Mouse (Mus musculus) midbrain, postnatal 0 days (tissue): Measurements from ENCODE around the gene Ttc21b. TPM values are rescaled to one million over a fixed set of nuclear protein-coding genes. Genes with fewer than 3 reads are reported as not detected.

ENCODE experiments used
- ATAC-seq: fragments of 200-750 bp; cut with Nextera tagmentation; 2 replicates; pipeline ENCODE4 v1.8.0; 2017; ENCODE audit warnings: moderate number of reproducible peaks, mild to moderate bottlenecking, moderate TSS enrichment, moderate library complexity; ENCODE audit not compliant: low FRiP score
- DNase-seq: peaks from one replicate; pipeline ENCODE4 v3.0.0-alpha.2; 2015; ENCODE audit warnings: low spot score
- H3K27ac ChIP-seq: fragments of 300-500 bp; sonication (generic); 2 replicates; pipeline ENCODE4 v1.5.1; 2014; ENCODE audit warnings: low read depth, mild to moderate bottlenecking, low read length, mixed read lengths
- H3K27me3 ChIP-seq: fragments of 300-500 bp; sonication (generic); 2 replicates; pipeline ENCODE4 v1.6.1; 2014; ENCODE audit warnings: low read length, control low read depth, mixed read lengths; ENCODE audit not compliant: insufficient read depth
- H3K36me3 ChIP-seq: fragments of 300-500 bp; sonication (generic); 2 replicates; pipeline ENCODE4 v1.6.1; 2014; ENCODE audit warnings: low read length, control low read depth, mixed read lengths; ENCODE audit not compliant: insufficient read depth
- H3K4me1 ChIP-seq: fragments of 300-500 bp; sonication (generic); 2 replicates; pipeline ENCODE4 v1.6.1; 2014; ENCODE audit warnings: mild to moderate bottlenecking, control low read depth, antibody characterized with exemption, low read length, mixed read lengths; ENCODE audit not compliant: insufficient read depth
- H3K4me2 ChIP-seq: fragments of 300-500 bp; sonication (generic); 2 replicates; pipeline ENCODE4 v1.6.1; 2014; ENCODE audit warnings: low read depth, mild to moderate bottlenecking, low read length, mixed read lengths; ENCODE audit not compliant: poor library complexity, severe bottlenecking
- H3K4me3 ChIP-seq: fragments of 300-500 bp; sonication (generic); 2 replicates; pipeline ENCODE4 v1.5.1; 2014; ENCODE audit warnings: low read depth, mild to moderate bottlenecking, low read length, moderate library complexity
- H3K9ac ChIP-seq: fragments of 300-500 bp; sonication (generic); replicated peaks from 2 replicates; pipeline ENCODE4 v1.6.1; 2014; ENCODE audit warnings: mild to moderate bottlenecking, low read length, moderate library complexity, mixed read lengths; ENCODE audit not compliant: poor library complexity, severe bottlenecking
- H3K9me3 ChIP-seq: fragments of 300-500 bp; sonication (generic); 2 replicates; pipeline ENCODE4 v1.6.1; 2016; ENCODE audit warnings: low read length, control low read depth
- CTCF ChIP-seq: IDR thresholded peaks from 2 replicates; pipeline ENCODE4 v1.5.1; 2016; ENCODE audit warnings: antibody characterized with exemption, mild to moderate bottlenecking
- WGBS: fragments of 180-500 bp; shearing (Covaris S2); extraction: QIAGEN DNeasy Blood & Tissue Kit; methylation state at CpG from one replicate; pipeline ENCODE4 v1.1.7; 2014; 5-methylcytosine and 5-hydroxymethylcytosine counted together
- polyA plus RNA-seq: library from polyadenylated mRNA; unstranded; fragments of >200 nt; fragmentation: Nextera tagmentation; extraction: Ambion mirVana; gene quantifications from 2 replicates; pipeline ENCODE4 v1.2.1, GENCODE M21; 2015
- total RNA-seq: library from RNA; depleted of rRNA; stranded (reverse); fragments of >200 nt; gene quantifications from 2 replicates; pipeline ENCODE4 v1.2.3, GENCODE M21; 2014; rRNA removed

Ttc21b gene
- total RNA-seq: 9.8 and 14.0 TPM in 2 replicates
- 5.7 and 6.1 TPM in 2 replicates for polyA plus RNA-seq

GRCm38 (mm10) chr2:66256220-66257131 is at the start of gene Ttc21b:
Gene Ttc21b (minus strand): TSS chr2:66256617.
- no peaks in the 10 kb centered on the region for H3K4me1 ChIP-seq
- no peaks in the 10 kb centered on the region for H3K9me3 ChIP-seq
- H3K4me3 ChIP-seq: peak within 1 kb of the TSS; percentile 82
- peak; percentile 99 for DNase-seq
- peak within 1 kb of the TSS; percentile 90 for H3K27ac ChIP-seq
- under 1% methylated on average over 56 of the region's 56 CpGs for WGBS
- peak within 1 kb of the TSS; percentile 67 for H3K4me2 ChIP-seq
- no peaks in the 10 kb centered on the region for H3K27me3 ChIP-seq
- peak; percentile 99 for ATAC-seq
- peak; percentile 86 for TF ChIP-seq CTCF
- peak within 1 kb of the TSS; percentile 80 for H3K9ac ChIP-seq
- H3K36me3 ChIP-seq: no peaks in the 10 kb centered on the region

- Histone ChIP-seq H3K4me1 (no peaks in the 10 kb centered on the region), H3K36me3 (peaks cover 11% of the 10 kb centered on the region; the same call in 1 of the 2 replicates), H3K9ac (no peak overlapping the region), H3K27me3 (no peaks in the 10 kb centered on the region), H3K9me3 (no peaks in the 10 kb centered on the region), H3K27ac (no peak overlapping the region), H3K4me3 (no peak overlapping the region), H3K4me2 (no peak overlapping the region)
- DNase-seq: no peak
- ATAC-seq: no peak
- TF ChIP-seq CTCF: no peak
- 88% methylated on average over 3 of the region's 3 CpGs for WGBS
Observed at GRCm38 (mm10) chr2:66272551-66272950, 16.1 kb upstream of the Ttc21b start.

- Histone ChIP-seq H3K27ac (no peak overlapping the region), H3K4me3 (no peak overlapping the region), H3K27me3 (no peaks in the 10 kb centered on the region), H3K9ac (no peak overlapping the region), H3K4me2 (no peak overlapping the region), H3K9me3 (no peaks in the 10 kb centered on the region), H3K4me1 (no peaks in the 10 kb centered on the region), H3K36me3 (peaks cover 35% of the 10 kb centered on the region)
- no peak for ATAC-seq
- no peak for TF ChIP-seq CTCF
- WGBS: 87% methylated on average over 1 of the region's 1 CpGs
- DNase-seq: no peak
Observed at GRCm38 (mm10) chr2:66244013-66244412, 12.4 kb downstream of the Ttc21b start.

- H3K9me3 ChIP-seq: no peaks in the 10 kb centered on the region
- H3K27ac ChIP-seq: no peak overlapping the region
- whole genome bisulfite sequencing: 97% methylated on average over 1 of the region's 1 CpGs
- no peaks in the 10 kb centered on the region for H3K4me1 ChIP-seq
- H3K4me2 ChIP-seq: no peak overlapping the region
- ATAC-seq: no peak
- TF ChIP-seq CTCF: no peak
- no peaks in the 10 kb centered on the region for H3K27me3 ChIP-seq
- DNase-seq: no peak
- H3K36me3 ChIP-seq: peaks cover 26% of the 10 kb centered on the region
- no peak overlapping the region for H3K4me3 ChIP-seq
- H3K9ac ChIP-seq: no peak overlapping the region
Observed at GRCm38 (mm10) chr2:66240334-66240733, 16.1 kb downstream of the Ttc21b start.

GRCm38 (mm10) chr2:66238886-66239285 is 17.5 kb downstream of the Ttc21b start:
- Histone ChIP-seq H3K9me3 (no peaks in the 10 kb centered on the region), H3K36me3 (peaks cover 26% of the 10 kb centered on the region), H3K4me2 (no peak overlapping the region), H3K4me1 (no peaks in the 10 kb centered on the region), H3K9ac (no peak overlapping the region), H3K4me3 (no peak overlapping the region), H3K27me3 (no peaks in the 10 kb centered on the region), H3K27ac (no peak overlapping the region)
- 91% methylated on average over 5 of the region's 5 CpGs for WGBS
- ATAC-seq (no peak), DNase-seq (no peak)
- no peak for TF ChIP-seq CTCF

GRCm38 (mm10) chr2:66220954-66221353 is 35.5 kb downstream of the Ttc21b start:
- Histone ChIP-seq H3K4me3 (no peak overlapping the region), H3K36me3 (peaks cover 21% of the 10 kb centered on the region; the same call in 1 of the 2 replicates), H3K9me3 (no peaks in the 10 kb centered on the region), H3K4me1 (no peaks in the 10 kb centered on the region), H3K27me3 (no peaks in the 10 kb centered on the region), H3K27ac (no peak overlapping the region), H3K9ac (no peak overlapping the region), H3K4me2 (no peak overlapping the region)
- 95% methylated on average over 7 of the region's 7 CpGs for WGBS
- no peak for TF ChIP-seq CTCF
- ATAC-seq (no peak), DNase-seq (no peak)
